Mouse (Mus musculus) forebrain, postnatal 0 days (tissue): ENCODE results near the gene Ccdc169. TPM values are rescaled to one million over a fixed set of nuclear protein-coding genes. Genes with fewer than 3 reads are reported as not detected.
A peak's percentile ranks its signal among the peaks of the same experiment; 100 is the strongest.

ENCODE experiments used
- ATAC-seq: fragments of 200-750 bp; cut with Nextera tagmentation; 2 replicates; pipeline ENCODE4 v1.8.0; 2017; ENCODE audit warnings: mild to moderate bottlenecking, moderate library complexity
- DNase-seq: peaks from one replicate; pipeline ENCODE4 v3.0.0-alpha.2; 2015
- H3K27ac ChIP-seq: fragments of 300-500 bp; sonication (generic); 2 replicates; pipeline ENCODE4 v1.5.1; 2014; ENCODE audit warnings: low read depth, mild to moderate bottlenecking, antibody characterized with exemption, low read length, moderate library complexity, mixed read lengths
- H3K27me3 ChIP-seq: fragments of 300-500 bp; sonication (generic); 2 replicates; pipeline ENCODE4 v1.6.1; 2014; ENCODE audit warnings: mild to moderate bottlenecking, low read length, mixed read lengths; ENCODE audit not compliant: insufficient read depth
- H3K36me3 ChIP-seq: fragments of 300-500 bp; sonication (generic); 2 replicates; pipeline ENCODE4 v1.6.1; 2014; ENCODE audit warnings: mild to moderate bottlenecking, moderate library complexity; ENCODE audit not compliant: insufficient read depth
- H3K4me1 ChIP-seq: fragments of 300-500 bp; sonication (generic); 2 replicates; pipeline ENCODE4 v1.6.1; 2014; ENCODE audit warnings: antibody characterized with exemption; ENCODE audit not compliant: insufficient read depth
- H3K4me2 ChIP-seq: fragments of 300-500 bp; sonication (generic); 2 replicates; pipeline ENCODE4 v1.6.1; 2014; ENCODE audit warnings: low read depth, mild to moderate bottlenecking, moderate library complexity
- H3K4me3 ChIP-seq: fragments of 300-500 bp; sonication (generic); 2 replicates; pipeline ENCODE4 v1.5.1; 2014; ENCODE audit warnings: low read depth, low read length, mixed read lengths
- H3K9ac ChIP-seq: fragments of 300-500 bp; sonication (generic); 2 replicates; pipeline ENCODE4 v1.6.1; 2014; ENCODE audit warnings: mild to moderate bottlenecking
- H3K9me3 ChIP-seq: fragments of 300-500 bp; sonication (generic); 2 replicates; pipeline ENCODE4 v1.6.1; 2016; ENCODE audit warnings: low read length
- CTCF ChIP-seq: sonication (generic); IDR thresholded peaks from 2 replicates; pipeline ENCODE4 v1.5.1; 2016; ENCODE audit warnings: antibody characterized with exemption, control low read depth, low read depth
- WGBS: fragments of 180-500 bp; shearing (Covaris S2); extraction: QIAGEN DNeasy Blood & Tissue Kit; methylation state at CpG from one replicate; pipeline ENCODE4 v1.1.7; 2014; 5-methylcytosine and 5-hydroxymethylcytosine counted together
- polyA plus RNA-seq: library from polyadenylated mRNA; unstranded; fragments of >200 nt; fragmentation: Nextera tagmentation; extraction: Ambion mirVana; gene quantifications from 2 replicates; pipeline ENCODE4 v1.2.1, GENCODE M21; 2015
- total RNA-seq: library from RNA; depleted of rRNA; stranded (reverse); fragments of >200 nt; gene quantifications from 2 replicates; pipeline ENCODE4 v1.2.3, GENCODE M21; 2014

The Ccdc169 gene
- total and polyA plus RNA-seq, 2 experiments from 2014 or later = 0.06 TPM; not detected in 1

GRCm38 (mm10) chr3:55096655-55097005 is 40.5 kb upstream of the Ccdc169 start:
- Histone ChIP-seq H3K27ac (0 out of 2 replicates have a peak overlapping the region, but pooled peaks have one; percentile 0), H3K4me1 (no peaks in the 10 kb centered on the region), H3K36me3 (no peaks in the 10 kb centered on the region), H3K4me2 (no peak overlapping the region), H3K4me3 (no peak overlapping the region), H3K9me3 (no peaks in the 10 kb centered on the region), H3K27me3 (no peaks in the 10 kb centered on the region), H3K9ac (no peak overlapping the region)
- DNase-seq = no peak
- ATAC-seq = no peak
- TF ChIP-seq CTCF = no peak
- 57% methylated on average over 2 of the region's 2 CpGs for WGBS

- TF ChIP-seq CTCF = no peak
- 50% methylated on average over 2 of the region's 2 CpGs for WGBS
These were observed 40.0 kb upstream of the Ccdc169 start for GRCm38 (mm10) chr3:55097186-55097585.

GRCm38 (mm10) chr3:55098014-55098413 is 39.1 kb upstream of the Ccdc169 start:
- H3K9me3 ChIP-seq = no peaks in the 10 kb centered on the region
- H3K9ac ChIP-seq = no peak overlapping the region
- no peaks in the 10 kb centered on the region for H3K4me1 ChIP-seq
- no peak overlapping the region for H3K4me2 ChIP-seq
- 23% methylated on average over 2 of the region's 2 CpGs for WGBS
- no peaks in the 10 kb centered on the region for H3K27me3 ChIP-seq
- no peak overlapping the region for H3K4me3 ChIP-seq
- ATAC-seq (no peak; the same call in 1 of the 2 replicates), DNase-seq (no peak)
- H3K36me3 ChIP-seq = no peaks in the 10 kb centered on the region
- TF ChIP-seq CTCF = no peak
- H3K27ac ChIP-seq = no peak overlapping the region

More at GRCm38 (mm10) chr3:55097186-55097585, 40.0 kb upstream of the Ccdc169 start:
- H3K36me3 ChIP-seq = no peaks in the 10 kb centered on the region
- H3K27ac ChIP-seq = no peak overlapping the region
- DNase-seq = no peak
- H3K4me2 ChIP-seq = no peak overlapping the region
- no peak for ATAC-seq
- no peaks in the 10 kb centered on the region for H3K27me3 ChIP-seq
- H3K9ac ChIP-seq = no peak overlapping the region
- no peaks in the 10 kb centered on the region for H3K9me3 ChIP-seq
- no peak overlapping the region for H3K4me3 ChIP-seq
- no peaks in the 10 kb centered on the region for H3K4me1 ChIP-seq

DNA sequence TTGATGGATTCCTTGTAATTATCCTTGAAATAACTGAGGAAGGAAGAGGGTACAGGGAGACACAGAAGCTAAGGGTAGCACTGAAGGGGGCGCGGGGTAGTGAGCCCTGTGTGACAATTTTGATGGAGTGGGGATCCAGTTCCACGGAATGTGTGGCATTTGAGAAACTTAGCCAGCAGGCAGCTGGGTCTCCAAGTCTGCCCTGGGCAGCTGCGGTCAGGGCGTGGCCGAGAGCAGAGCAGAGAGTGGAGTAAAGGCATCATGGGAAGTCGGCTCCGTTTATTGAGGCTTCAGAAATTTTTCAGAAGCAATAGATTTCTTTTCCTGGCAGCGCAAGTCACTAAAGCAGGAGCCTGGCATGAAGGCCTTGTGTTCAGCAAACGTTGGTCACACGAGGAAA is 38.1 kb upstream of the Ccdc169 start:
- no peak for DNase-seq
- Histone ChIP-seq H3K4me2 (no peak overlapping the region), H3K27ac (no peak overlapping the region), H3K36me3 (no peaks in the 10 kb centered on the region), H3K9me3 (no peaks in the 10 kb centered on the region), H3K4me3 (no peak overlapping the region), H3K27me3 (no peaks in the 10 kb centered on the region), H3K9ac (no peak overlapping the region), H3K4me1 (no peaks in the 10 kb centered on the region)
- ATAC-seq = no peak
- no peak for TF ChIP-seq CTCF
- 86% methylated on average over 11 of the region's 11 CpGs for WGBS

DNA sequence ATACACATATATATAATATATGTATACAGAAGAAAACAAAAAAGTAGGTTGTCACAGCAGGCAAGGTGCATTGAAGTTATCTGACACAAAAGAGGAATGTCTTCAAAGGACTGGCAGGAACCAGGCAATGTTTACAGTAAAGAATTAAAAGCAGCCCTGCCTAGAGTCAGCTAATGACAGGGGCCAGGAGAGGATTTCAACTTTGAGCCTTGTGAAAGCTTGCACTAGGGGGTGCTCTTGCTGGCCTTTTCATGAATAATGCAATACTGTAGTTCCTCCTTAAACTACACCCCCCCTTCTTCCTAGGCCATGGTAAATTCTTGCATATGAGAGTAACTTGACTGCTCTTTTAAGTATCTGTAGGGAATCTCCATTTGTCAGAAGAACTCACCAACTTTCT is 36.0 kb upstream of the Ccdc169 start:
- TF ChIP-seq CTCF = 0 out of 2 replicates have a peak, but pooled peaks have one; percentile 2
- H3K4me3 ChIP-seq = no peak overlapping the region
- no peak for ATAC-seq

GRCm38 (mm10) chr3:55105372-55106023 is 31.6 kb upstream of the Ccdc169 start:
- Histone ChIP-seq H3K27ac (no peak overlapping the region), H3K36me3 (no peaks in the 10 kb centered on the region), H3K4me3 (no peak overlapping the region), H3K27me3 (no peaks in the 10 kb centered on the region), H3K9me3 (no peaks in the 10 kb centered on the region), H3K4me2 (no peak overlapping the region), H3K4me1 (no peaks in the 10 kb centered on the region), H3K9ac (no peak overlapping the region)
- DNase-seq (no peak), ATAC-seq (no peak)
- no peak for TF ChIP-seq CTCF
- 91% methylated on average over 14 of the region's 14 CpGs for WGBS

More for the DNA sequence above, 36.0 kb upstream of the Ccdc169 start:
- Histone ChIP-seq H3K4me2 (no peak overlapping the region), H3K36me3 (no peaks in the 10 kb centered on the region), H3K27ac (no peak overlapping the region), H3K27me3 (no peaks in the 10 kb centered on the region), H3K9ac (no peak overlapping the region), H3K9me3 (no peaks in the 10 kb centered on the region), H3K4me1 (no peaks in the 10 kb centered on the region)
- DNase-seq = no peak

GRCm38 (mm10) chr3:55106051-55106450 is 31.1 kb upstream of the Ccdc169 start:
- ATAC-seq (peak; percentile 84), DNase-seq (peak; percentile 32)
- TF ChIP-seq CTCF = no peak
- no peak overlapping the region for H3K4me3 ChIP-seq
- no peaks in the 10 kb centered on the region for H3K36me3 ChIP-seq
- H3K4me1 ChIP-seq = no peaks in the 10 kb centered on the region
- H3K9ac ChIP-seq = no peak overlapping the region
- no peak overlapping the region for H3K4me2 ChIP-seq
- H3K9me3 ChIP-seq = no peaks in the 10 kb centered on the region
- 75% methylated on average over 17 of the region's 17 CpGs for WGBS
- H3K27ac ChIP-seq = no peak overlapping the region
- no peaks in the 10 kb centered on the region for H3K27me3 ChIP-seq
